Mouse (Mus musculus) megakaryocyte, embryonic 14.5 days (primary cell): Measurements from ENCODE around the gene Gmds.

Source experiments
- FLI1 ChIP-seq: IDR thresholded peaks from 2 replicates; pipeline ENCODE4 v1.6.1; 2012; ENCODE audit warnings: low read length, inconsistent platforms, mixed read lengths
- GATA1 ChIP-seq: IDR thresholded peaks from 3 replicates; pipeline ENCODE4 v1.6.1; 2012; ENCODE audit warnings: mixed read lengths, low read length, inconsistent platforms, borderline replicate concordance

DNA sequence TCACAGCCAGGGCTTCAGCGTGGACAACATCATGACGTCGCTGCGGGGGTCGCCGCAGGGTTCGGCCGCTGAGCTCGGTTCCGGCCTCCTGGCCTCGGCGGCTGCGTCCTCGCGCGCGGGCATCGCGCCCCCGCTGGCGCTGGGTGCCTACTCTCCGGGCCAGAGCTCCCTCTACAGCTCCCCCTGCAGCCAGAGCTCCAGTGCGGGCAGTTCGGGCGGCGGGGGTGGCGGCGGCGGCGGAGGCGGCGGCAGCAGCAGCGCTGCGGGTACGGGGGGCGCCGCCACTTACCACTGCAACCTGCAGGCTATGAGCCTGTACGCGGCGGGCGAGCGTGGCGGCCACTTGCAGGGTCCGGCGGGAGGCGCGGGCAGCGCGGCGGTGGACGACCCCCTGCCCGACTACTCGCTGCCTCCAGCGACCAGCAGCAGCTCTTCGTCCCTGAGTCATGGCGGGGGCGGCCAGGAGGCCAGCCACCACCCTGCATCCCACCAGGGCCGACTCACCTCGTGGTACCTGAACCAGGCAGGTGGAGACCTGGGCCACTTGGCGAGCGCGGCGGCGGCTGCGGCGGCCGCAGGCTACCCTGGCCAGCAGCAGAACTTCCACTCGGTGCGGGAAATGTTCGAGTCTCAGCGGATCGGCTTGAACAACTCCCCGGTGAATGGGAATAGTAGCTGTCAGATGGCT is 530.3 kb downstream of the Gmds start:
- TF ChIP-seq GATA1 (no peak), FLI1 (no peak)
